In genomic region chr3:88605666-88606065, GRCm38 (mm10) we compare ENCODE assay signal across 8 mouse cellular contexts. TPM values are rescaled to one million over a fixed set of nuclear protein-coding genes. Genes with fewer than 3 reads are reported as not detected.
DNase-seq lines count a peak whose midpoint lies in the region; ATAC-seq and TF ChIP-seq lines count a peak whose summit lies in the region.
"Not testable (repeated sequence)": the region's sequence is repeated elsewhere in the genome, so short reads cannot be mapped to it uniquely, and the experiment has no call there.

Gene Arhgef2, plus strand, starts transcription at chr3:88605966.

- peak within 1 kb of the TSS; percentile 30 for H3K9ac ChIP-seq in MEL (ENCODE audit: control insufficient read depth, low read depth, low read length, poor library complexity, severe bottlenecking)
- not testable (repeated sequence) for H3K9ac ChIP-seq in embryonic facial prominence, embryonic 12.5 days; kidney, postnatal 0 days (ENCODE audit: low read depth, low read length); midbrain, embryonic 11.5 days (ENCODE audit: low read length)
- 0 out of 2 replicates have a peak within 1 kb of the TSS, but pooled peaks have one; percentile 45 for H3K9ac ChIP-seq in limb, embryonic 13.5 days
- H3K9ac ChIP-seq in stomach, embryonic 16.5 days (ENCODE audit: low read length): peak within 1 kb of the TSS; percentile 50; the same call in 1 of the 2 replicates

- TF ChIP-seq RAD21 in MEL (IDR thresholded peaks at IDR 0.05; ENCODE audit: low read depth, low read length): not testable (repeated sequence)

- not testable (repeated sequence) for TF ChIP-seq POLR2A in MEL (IDR thresholded peaks at IDR 0.05; ENCODE audit: control insufficient read depth in 1 of 2, insufficient read depth in 1 of 2, low read depth in 1 of 2, low read length in 2 of 2, poor library complexity in 1 of 2)

- WGBS in embryonic facial prominence, embryonic 12.5 days: 91% methylated on average over 2 of the region's 2 CpGs
- WGBS in kidney, postnatal 0 days: 86% methylated on average over 2 of the region's 2 CpGs
- 83% methylated on average over 2 of the region's 2 CpGs for WGBS in limb, embryonic 13.5 days
- 95% methylated on average over 2 of the region's 2 CpGs for WGBS in midbrain, embryonic 11.5 days
- WGBS in stomach, embryonic 16.5 days: 88% methylated on average over 2 of the region's 2 CpGs

- TF ChIP-seq EP300 in MEL (IDR thresholded peaks at IDR 0.05; ENCODE audit: low read depth in 1 of 2, low read length in 2 of 2): not testable (repeated sequence)

- not testable (repeated sequence) for H3K27me3 ChIP-seq in MEL (ENCODE audit: control insufficient read depth in 1 of 2, insufficient read depth in 2 of 2, low read length in 2 of 2); embryonic facial prominence, embryonic 12.5 days; kidney, postnatal 0 days (ENCODE audit: insufficient read depth, low read length); limb, embryonic 13.5 days; midbrain, embryonic 11.5 days (ENCODE audit: control insufficient read depth, insufficient read depth, low read length); stomach, embryonic 16.5 days (ENCODE audit: control insufficient read depth, insufficient read depth, low read length)

- TF ChIP-seq CTCF in MEL (IDR thresholded peaks at IDR 0.05 in 2 of 3, conservative IDR thresholded peaks at IDR 0.05 in 1 of 3; ENCODE audit: control insufficient read depth in 1 of 3, insufficient read depth in 1 of 3, low read depth in 2 of 3, low read length in 3 of 3, poor library complexity in 1 of 3, severe bottlenecking in 1 of 3); kidney, postnatal 0 days (IDR thresholded peaks at IDR 0.05; ENCODE audit: low read depth): not testable (repeated sequence)

- H3K27ac ChIP-seq in MEL (ENCODE audit: control insufficient read depth, low read depth, low read length): peak within 1 kb of the TSS; percentile 30
- H3K27ac ChIP-seq in embryonic facial prominence, embryonic 12.5 days; kidney, postnatal 0 days; limb, embryonic 13.5 days; midbrain, embryonic 11.5 days (ENCODE audit: low read depth, low read length); stomach, embryonic 16.5 days (ENCODE audit: low read length): not testable (repeated sequence)

- H3K4me3 ChIP-seq in MEL (ENCODE audit: control insufficient read depth in 1 of 2, insufficient read depth in 1 of 2, low read depth in 2 of 2, low read length in 2 of 2): peak within 1 kb of the TSS; percentile 10 to 13; a peak in 3 of 4 replicates
- H3K4me3 ChIP-seq in embryonic facial prominence, embryonic 12.5 days: 0 out of 2 replicates have a peak within 1 kb of the TSS, but pooled peaks have one; percentile 26
- H3K4me3 ChIP-seq in kidney, postnatal 0 days (replicated peaks; ENCODE audit: low read depth, low read length); limb, embryonic 13.5 days; midbrain, embryonic 11.5 days (ENCODE audit: low read depth, low read length); stomach, embryonic 16.5 days (replicated peaks; ENCODE audit: low read length): not testable (repeated sequence)

- ATAC-seq in embryonic facial prominence, embryonic 12.5 days (ENCODE audit: insufficient number of reproducible peaks, insufficient read depth, low FRiP score, low TSS enrichment); kidney, postnatal 0 days (replicated peaks; ENCODE audit: low FRiP score, low read depth); limb, embryonic 13.5 days (ENCODE audit: low FRiP score, low read depth); midbrain, embryonic 11.5 days (ENCODE audit: low FRiP score); stomach, embryonic 16.5 days (ENCODE audit: insufficient read depth, low FRiP score): not testable (repeated sequence)

- not testable (repeated sequence) for H3K79me2 ChIP-seq in MEL (ENCODE audit: control insufficient read depth, insufficient read depth, low read length, poor library complexity)

- not testable (repeated sequence) for H3K9me3 ChIP-seq in MEL (replicated peaks; ENCODE audit: insufficient read depth, low read length); embryonic facial prominence, embryonic 12.5 days; kidney, postnatal 0 days (replicated peaks; ENCODE audit: low read length); limb, embryonic 13.5 days; midbrain, embryonic 11.5 days (ENCODE audit: control insufficient read depth, low read length); stomach, embryonic 16.5 days (replicated peaks; ENCODE audit: control insufficient read depth, low read length)

- not testable (repeated sequence) for DNase-seq in MEL (ENCODE audit: low read depth, low spot score); gastrocnemius, postnatal 14 days; heart, postnatal 36 days; kidney, postnatal 0 days (ENCODE audit: low spot score); midbrain, embryonic 11.5 days (ENCODE audit: low spot score, missing footprints)

- H3K4me1 ChIP-seq in MEL (ENCODE audit: control insufficient read depth in 1 of 2, insufficient read depth in 2 of 2, low read length in 2 of 2): peaks cover 6 to 18% of the 10 kb centered on the region in 2 experiments; a peak in 3 of 4 replicates
- not testable (repeated sequence) for H3K4me1 ChIP-seq in embryonic facial prominence, embryonic 12.5 days; kidney, postnatal 0 days (replicated peaks; ENCODE audit: insufficient read depth, low read length); midbrain, embryonic 11.5 days (ENCODE audit: control insufficient read depth, insufficient read depth, low read length); stomach, embryonic 16.5 days (ENCODE audit: control insufficient read depth, insufficient read depth, low read length)
- H3K4me1 ChIP-seq in limb, embryonic 13.5 days: peaks cover 14% of the 10 kb centered on the region

- peaks cover 0 to 16% of the 10 kb centered on the region in 2 experiments; a peak in 2 of 4 replicates for H3K36me3 ChIP-seq in MEL (ENCODE audit: control insufficient read depth in 1 of 2, insufficient read depth in 2 of 2, low read length in 2 of 2)
- not testable (repeated sequence) for H3K36me3 ChIP-seq in embryonic facial prominence, embryonic 12.5 days; kidney, postnatal 0 days (ENCODE audit: insufficient read depth, low read length); limb, embryonic 13.5 days; midbrain, embryonic 11.5 days (ENCODE audit: control insufficient read depth, insufficient read depth, low read length); stomach, embryonic 16.5 days (ENCODE audit: control insufficient read depth, insufficient read depth, low read length)

- H3K4me2 ChIP-seq in embryonic facial prominence, embryonic 12.5 days (replicated peaks): peak within 1 kb of the TSS; percentile 62
- H3K4me2 ChIP-seq in kidney, postnatal 0 days (ENCODE audit: low read length); midbrain, embryonic 11.5 days; stomach, embryonic 16.5 days (ENCODE audit: low read depth, low read length): not testable (repeated sequence)
- H3K4me2 ChIP-seq in limb, embryonic 13.5 days (replicated peaks): peak within 1 kb of the TSS; percentile 65

- intact Hi-C loops in gastrocnemius, postnatal 14 days (cut with DNase I; ENCODE audit: low total_unique reads): not testable (repeated sequence)
- intact Hi-C loops in heart, postnatal 36 days (cut with DNase I): loop anchor here (2.0 to 5.0 kb wide), 4 partner anchors 15 to 132 kb away; no protein-coding TSS in a partner anchor

RNA-seq across cellular contexts. Expression of gene Arhgef2, which starts in this region (rescaled TPM):
- 113 and 131 TPM in 2 replicates for total RNA-seq in MEL (2012; rRNA removed)
- polyA plus RNA-seq in MEL (2012; ENCODE audit: insufficient read depth in 1 of 2, insufficient read length in 2 of 2, low read depth in 1 of 2, low replicate concordance in 2 of 2, missing spikeins in 1 of 2): 100 to 1,000 TPM in 1 of 2 experiments, not detected in 1; 183 TPM
- 117 and 123 TPM in 2 replicates for polyA plus RNA-seq in embryonic facial prominence, embryonic 12.5 days (2016; fragmentation: Nextera tagmentation; extraction: Ambion mirVana)
- total RNA-seq in gastrocnemius, postnatal 14 days (2021): 10 to 100 TPM; 42.5 to 48.1 TPM
- total RNA-seq in heart, postnatal 36 days (2021): 10 to 100 TPM; 42.2 to 51.1 TPM
- 53.7 and 65.4 TPM in 2 replicates for polyA plus RNA-seq in kidney, postnatal 0 days (2015; fragmentation: Nextera tagmentation; extraction: Ambion mirVana)
- 105 and 107 TPM in 2 replicates for polyA plus RNA-seq in limb, embryonic 13.5 days (2015; fragmentation: Nextera tagmentation; extraction: Ambion mirVana)
- 99.0 and 117 TPM in 2 replicates for polyA plus RNA-seq in midbrain, embryonic 11.5 days (2014; fragmentation: Nextera tagmentation; extraction: Ambion mirVana)
- 75.4 and 81.3 TPM in 2 replicates for polyA plus RNA-seq in stomach, embryonic 16.5 days (2015; fragmentation: Nextera tagmentation; extraction: Ambion mirVana)
